Mouse (Mus musculus) ES-E14 (cell line): Measurements from ENCODE around the gene Nsa2.
"Not testable (repeated sequence)": the region's sequence is repeated elsewhere in the genome, so short reads cannot be mapped to it uniquely, and the experiment has no call there.

Experiments used
- CHD2 ChIP-seq: IDR thresholded peaks from 2 replicates; pipeline ENCODE4 v1.6.1; 2014; ENCODE audit warnings: mild to moderate bottlenecking, low read depth, low read length, inconsistent platforms
- MAFK ChIP-seq: IDR thresholded peaks from 2 replicates; pipeline ENCODE4 v1.6.1; 2014; ENCODE audit warnings: mild to moderate bottlenecking, low read depth, low read length, inconsistent platforms; ENCODE audit not compliant: insufficient read depth
- ZC3H11A ChIP-seq: IDR thresholded peaks from 2 replicates; pipeline ENCODE4 v1.6.1; 2012; ENCODE audit warnings: low read depth, mild to moderate bottlenecking, inconsistent platforms, low read length, borderline replicate concordance
- ZNF384 ChIP-seq: IDR thresholded peaks from 2 replicates; pipeline ENCODE4 v1.6.1; 2012; ENCODE audit warnings: low read depth, low read length, inconsistent platforms

- TF ChIP-seq MAFK, ZC3H11A, CHD2, ZNF384: not testable (repeated sequence)
These were observed 7.3 kb downstream of the Nsa2 start for GRCm38 (mm10) chr13:97130413-97130812.
